13 mouse cellular contexts compared by ENCODE assay signal in genomic region chr9:110881953-110882352, GRCm38 (mm10). TPM values are rescaled to one million over a fixed set of nuclear protein-coding genes. Genes with fewer than 3 reads are reported as not detected.
DNase-seq lines count a peak whose midpoint lies in the region; ATAC-seq and TF ChIP-seq lines count a peak whose summit lies in the region.
"Had no signal": no experiment of that assay in that cellular context is flagged by ENCODE, and none has a peak within 500 bp of the region (broad histone marks: within the 10 kb centered on the region; RNA-seq: fewer than 3 reads in every experiment).

No protein-coding gene starts in this region.

- no peak overlapping the region for H3K4me3 ChIP-seq in layer of hippocampus, adult 2 months
- no peak overlapping the region for H3K4me3 ChIP-seq in kidney, embryonic 15.5 days (replicated peaks)
- H3K4me3 ChIP-seq: heart, embryonic 13.5 days had no signal

- H3K27ac ChIP-seq in layer of hippocampus, adult 2 months = peak overlapping the region; percentile 36; the same call in 1 of the 2 replicates
- no peak overlapping the region for H3K27ac ChIP-seq in kidney, embryonic 15.5 days
- H3K27ac ChIP-seq: heart, embryonic 13.5 days had no signal

- no peak for TF ChIP-seq CTCF in layer of hippocampus, adult 2 months (conservative IDR thresholded peaks at IDR 0.05)

- no peaks in the 10 kb centered on the region for H3K9me3 ChIP-seq in kidney, embryonic 15.5 days (replicated peaks)
- H3K9me3 ChIP-seq: heart, embryonic 13.5 days had no signal

- WGBS in kidney, embryonic 15.5 days = 75% methylated on average over 7 of the region's 7 CpGs

- H3K9ac ChIP-seq in kidney, embryonic 15.5 days = no peak overlapping the region
- H3K9ac ChIP-seq: heart, embryonic 13.5 days had no signal

- 0 out of 2 replicates have a peak overlapping the region, but pooled peaks have one; percentile 7 for H3K4me2 ChIP-seq in kidney, embryonic 15.5 days
- H3K4me2 ChIP-seq: heart, embryonic 13.5 days had no signal

- ATAC-seq in kidney, embryonic 15.5 days (replicated peaks; ENCODE audit: low FRiP score) = no peak
- ATAC-seq in erythroblast, adult 5-6 weeks (replicated peaks; ENCODE audit: low FRiP score, poor library complexity, severe bottlenecking) = no peak
- ATAC-seq: midbrain, embryonic 16.5 days had no signal

- H3K4me1 ChIP-seq in kidney, embryonic 15.5 days = peaks cover 26% of the 10 kb centered on the region

- no peaks in the 10 kb centered on the region for H3K36me3 ChIP-seq in kidney, embryonic 15.5 days
- H3K36me3 ChIP-seq: heart, embryonic 13.5 days had no signal

- peak; percentile 47 to 56 for DNase-seq in adrenal gland, adult (ENCODE audit: inconsistent age in 2 of 2, low spot score in 1 of 2)
- no peak for DNase-seq in adrenal gland, adult 18-20 months (ENCODE audit: low spot score in 2 of 2)
- DNase-seq in layer of hippocampus, adult 2 months (ENCODE audit: low spot score in 2 of 2) = no peak
- DNase-seq in layer of hippocampus, adult 8-10 months (ENCODE audit: low spot score in 2 of 2) = no peak
- peak; percentile 80 for DNase-seq in lung, postnatal 36 days
- DNase-seq in frontal cortex, postnatal 36 days (ENCODE audit: low spot score in 2 of 2) = no peak

- peaks cover 27% of the 10 kb centered on the region for H3K27me3 ChIP-seq in kidney, embryonic 15.5 days

RNA-seq across cellular contexts. Expression of gene Tmie, which starts 2.0 kb away (rescaled TPM):
- 1 to 10 TPM; 2.1 to 4.7 TPM for total RNA-seq in adrenal gland, adult 18-20 months (2021)
- total RNA-seq in layer of hippocampus, adult 2 months (2021) = 1 to 10 TPM; 1.9 to 2.0 TPM
- 1 to 10 TPM; 2.4 to 3.6 (median 2.8) TPM for total RNA-seq in layer of hippocampus, adult 8-10 months (2022)
- 1.3 and 1.8 TPM in 2 replicates for polyA plus RNA-seq in kidney, embryonic 15.5 days (2015; fragmentation: Nextera tagmentation; extraction: Ambion mirVana)
- not detected in 2 replicates for total RNA-seq in erythroblast, adult 5-6 weeks (2015; ENCODE audit: low replicate concordance)
- not detected in 2 replicates for total RNA-seq in erythroblast, adult 5-6 weeks (2017; ENCODE audit: low replicate concordance)

RNA-seq across cellular contexts. Expression of gene Als2cl, which starts 2.3 kb away (rescaled TPM):
- total RNA-seq in adrenal gland, adult 18-20 months (2021) = 10 to 100 TPM; 16.5 to 32.6 TPM
- total RNA-seq in layer of hippocampus, adult 2 months (2021) = 10 to 100 TPM in 1 of 2 experiments, 1 to 10 TPM in 1; 9.1 to 14.6 TPM
- 10 to 100 TPM in 3 of 4 experiments, 1 to 10 TPM in 1; 8.0 to 14.7 (median 13.7) TPM for total RNA-seq in layer of hippocampus, adult 8-10 months (2022)
- polyA plus RNA-seq in kidney, embryonic 15.5 days (2015; fragmentation: Nextera tagmentation; extraction: Ambion mirVana) = 4.1 and 5.3 TPM in 2 replicates
- total RNA-seq in erythroblast, adult 5-6 weeks (2015; ENCODE audit: low replicate concordance) = 0.63 TPM in 1 of 2 replicates, not detected in the other
- total RNA-seq in erythroblast, adult 5-6 weeks (2017; ENCODE audit: low replicate concordance) = not detected in 2 replicates

RNA-seq across cellular contexts. Expression of gene Prss50, which starts 24.2 kb away (rescaled TPM):
- not detected for total RNA-seq in adrenal gland, adult 18-20 months (2021)
- total RNA-seq in layer of hippocampus, adult 2 months (2021) = under 1 TPM; 0.32 to 0.51 TPM
- 1 to 10 TPM in 2 of 4 experiments, under 1 TPM in 2; 0.60 to 2.1 (median 1.4) TPM for total RNA-seq in layer of hippocampus, adult 8-10 months (2022)
- 0.40 and 0.90 TPM in 2 replicates for polyA plus RNA-seq in kidney, embryonic 15.5 days (2015; fragmentation: Nextera tagmentation; extraction: Ambion mirVana)
- 7.7 TPM in 1 of 2 replicates, not detected in the other for total RNA-seq in erythroblast, adult 5-6 weeks (2015; ENCODE audit: low replicate concordance)
- total RNA-seq in erythroblast, adult 5-6 weeks (2017; ENCODE audit: low replicate concordance) = not detected in 2 replicates
- polyA plus RNA-seq: large intestine, adult 2 months had no signal

RNA-seq across cellular contexts. Expression of gene Fam240a, which starts 34.7 kb away (rescaled TPM):
- not detected for total RNA-seq in adrenal gland, adult 18-20 months (2021)
- not detected for total RNA-seq in layer of hippocampus, adult 2 months (2021)
- total RNA-seq in layer of hippocampus, adult 8-10 months (2022) = not detected
- polyA plus RNA-seq in kidney, embryonic 15.5 days (2015; fragmentation: Nextera tagmentation; extraction: Ambion mirVana) = not detected in 2 replicates
- not detected in 2 replicates for total RNA-seq in erythroblast, adult 5-6 weeks (2015; ENCODE audit: low replicate concordance)
- not detected in 2 replicates for total RNA-seq in erythroblast, adult 5-6 weeks (2017; ENCODE audit: low replicate concordance)
- total RNA-seq: left cerebral cortex, postnatal 25 days had no signal
- polyA plus RNA-seq: heart, embryonic 13.5 days; large intestine, adult 2 months; liver, embryonic 16.5 days; midbrain, embryonic 16.5 days had no signal

RNA-seq across cellular contexts. Expression of gene Prss46, which starts 37.6 kb away (rescaled TPM):
- total RNA-seq in adrenal gland, adult 18-20 months (2021) = not detected
- not detected for total RNA-seq in layer of hippocampus, adult 2 months (2021)
- not detected for total RNA-seq in layer of hippocampus, adult 8-10 months (2022)
- 0.13 TPM in 1 of 2 replicates, not detected in the other for polyA plus RNA-seq in kidney, embryonic 15.5 days (2015; fragmentation: Nextera tagmentation; extraction: Ambion mirVana)
- not detected in 2 replicates for total RNA-seq in erythroblast, adult 5-6 weeks (2015; ENCODE audit: low replicate concordance)
- total RNA-seq in erythroblast, adult 5-6 weeks (2017; ENCODE audit: low replicate concordance) = not detected in 2 replicates
- total RNA-seq: left cerebral cortex, postnatal 25 days had no signal
- polyA plus RNA-seq: heart, embryonic 13.5 days; large intestine, adult 2 months; liver, embryonic 16.5 days; midbrain, embryonic 16.5 days had no signal

Comparison
In these comparisons a context has a peak if more than half of its experiments do, and no peak if none do; other contexts are left out.
1. DNase-seq: peak in adrenal gland, adult (2 of 2) and lung, postnatal 36 days (single experiment); none in adrenal gland, adult 18-20 months (0 of 2), layer of hippocampus, adult 2 months (0 of 2), layer of hippocampus, adult 8-10 months (0 of 2) and frontal cortex, postnatal 36 days (0 of 2).
2. RNA of gene Als2cl, which starts 2.3 kb away (total RNA-seq): 16.5 to 32.6 TPM in adrenal gland, adult 18-20 months, 9.1 to 14.6 TPM in layer of hippocampus, adult 2 months and 8.0 to 14.7 TPM in layer of hippocampus, adult 8-10 months; 0.63 TPM in erythroblast, adult 5-6 weeks; every median in the first group is over 4 times any median in the second.